8 mouse cellular contexts compared by ENCODE assay signal in the genomic region with DNA sequence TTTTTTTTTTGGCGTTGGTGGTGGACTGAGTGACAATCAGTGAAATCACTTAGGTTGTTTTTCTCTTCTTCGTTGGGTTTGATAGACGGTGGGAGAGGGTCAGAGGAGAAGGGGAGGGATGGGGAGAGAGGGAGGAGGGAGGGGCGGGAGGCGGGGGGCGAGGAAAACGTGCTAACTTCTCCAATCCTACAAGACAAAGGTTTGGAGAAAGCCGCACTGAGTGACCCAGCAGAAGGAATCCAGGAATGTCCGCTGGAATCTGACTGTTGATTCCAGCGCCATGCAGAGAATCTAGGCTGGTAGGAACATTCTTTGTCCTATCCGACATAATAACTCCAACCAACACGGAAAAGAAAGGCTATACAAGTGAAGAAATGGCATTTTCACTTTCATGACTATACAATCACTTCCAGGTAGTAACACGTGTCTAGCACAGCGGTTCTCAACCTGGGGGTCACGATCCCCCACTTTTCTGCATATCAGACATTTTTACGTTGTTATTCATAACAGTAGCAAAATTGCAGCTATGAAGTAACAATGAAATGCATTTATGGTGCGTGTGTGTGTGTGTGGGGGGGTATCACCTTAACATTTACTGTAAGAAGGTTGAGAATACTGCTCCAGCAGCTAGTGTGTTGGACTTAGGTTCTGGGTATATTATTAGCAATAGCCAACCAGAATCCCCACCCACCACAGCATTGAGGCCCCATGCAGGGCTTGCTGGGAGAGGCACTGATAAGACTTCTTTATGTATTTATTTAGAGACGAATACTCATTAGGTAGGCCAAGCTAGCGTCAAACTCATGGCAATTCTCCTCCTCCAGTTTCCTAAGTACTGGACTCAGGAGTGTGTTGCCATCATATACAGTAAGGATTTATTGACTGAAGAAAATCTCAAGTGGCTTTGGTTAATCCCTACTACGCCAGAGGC.
DNase-seq lines count a peak whose midpoint lies in the region; TF ChIP-seq lines count a peak whose summit lies in the region.

No protein-coding gene starts in this region.

- intact Hi-C loops in gastrocnemius, adult 2 months (cut with DNase I): loop anchor here (1.0 kb wide), 1 partner anchor 203 kb away; no protein-coding TSS in a partner anchor

- H3K4me1 ChIP-seq in hindbrain, embryonic 10.5 days (replicated peaks): peaks cover 36% of the 10 kb centered on the region
- H3K4me1 ChIP-seq in midbrain, embryonic 10.5 days: peaks cover 45% of the 10 kb centered on the region

- WGBS in hindbrain, embryonic 10.5 days: 23% methylated on average over 20 of the region's 20 CpGs
- WGBS in midbrain, embryonic 10.5 days: 29% methylated on average over 18 of the region's 20 CpGs

- H3K9me3 ChIP-seq in hindbrain, embryonic 10.5 days: no peaks in the 10 kb centered on the region
- H3K9me3 ChIP-seq in midbrain, embryonic 10.5 days (replicated peaks): no peaks in the 10 kb centered on the region

- DNase-seq in gastrocnemius, adult 2 months: no peak
- no peak for DNase-seq in gastrocnemius, adult 18-20 months (ENCODE audit: low spot score)
- peak; percentile 79 for DNase-seq in Muller cell, postnatal 12 days (ENCODE audit: inconsistent ontology term)
- DNase-seq in hindbrain, embryonic 10.5 days (ENCODE audit: low spot score): peak; percentile 58
- peak; percentile 63 for DNase-seq in midbrain, embryonic 10.5 days (ENCODE audit: low spot score)
- no peak for DNase-seq in right cerebral cortex, postnatal 4 days
- DNase-seq in adrenal gland, postnatal 36 days: no peak
- no peak for DNase-seq in thymus, postnatal 14 days

- H3K27me3 ChIP-seq in hindbrain, embryonic 10.5 days (ENCODE audit: insufficient read depth, poor library complexity, severe bottlenecking): peaks cover 14% of the 10 kb centered on the region
- peaks cover 25% of the 10 kb centered on the region for H3K27me3 ChIP-seq in midbrain, embryonic 10.5 days (ENCODE audit: low read depth, poor library complexity, severe bottlenecking)

- H3K36me3 ChIP-seq in hindbrain, embryonic 10.5 days: no peaks in the 10 kb centered on the region
- H3K36me3 ChIP-seq in midbrain, embryonic 10.5 days: no peaks in the 10 kb centered on the region

- H3K27ac ChIP-seq in gastrocnemius, adult 2 months: peak overlapping the region; percentile 73
- H3K27ac ChIP-seq in hindbrain, embryonic 10.5 days: peak overlapping the region; percentile 91
- H3K27ac ChIP-seq in midbrain, embryonic 10.5 days (replicated peaks): peak overlapping the region; percentile 92

- no peak for TF ChIP-seq CTCF in gastrocnemius, adult 2 months (IDR thresholded peaks at IDR 0.05)

- peak overlapping the region; percentile 68 for H3K4me3 ChIP-seq in gastrocnemius, adult 2 months
- peak overlapping the region; percentile 54 for H3K4me3 ChIP-seq in hindbrain, embryonic 10.5 days
- peak overlapping the region; percentile 54 for H3K4me3 ChIP-seq in midbrain, embryonic 10.5 days

Comparison
In these comparisons a context has a peak if more than half of its experiments do, and no peak if none do; other contexts are left out.
1. DNase-seq: peak in Muller cell, postnatal 12 days (single experiment), hindbrain, embryonic 10.5 days (single experiment) and midbrain, embryonic 10.5 days (single experiment); none in gastrocnemius, adult 2 months (single experiment), gastrocnemius, adult 18-20 months (single experiment), right cerebral cortex, postnatal 4 days (single experiment), adrenal gland, postnatal 36 days (0 of 2) and thymus, postnatal 14 days (single experiment).
2. Peak in every context shown above with its lines, with median percentiles within 50 percentile points of each other: H3K27ac ChIP-seq and H3K4me3 ChIP-seq.